Mouse (Mus musculus) cerebellum, postnatal 14 days (tissue): ENCODE results near the gene Sh3gl1.

Experiments used
- DNase-seq, 2 experiments: peaks; one replicate each; pipeline ENCODE4 v3.0.0; 2021; ENCODE audit warnings: mixed read lengths in 2 of 2

Gene Sh3gl1

DNA sequence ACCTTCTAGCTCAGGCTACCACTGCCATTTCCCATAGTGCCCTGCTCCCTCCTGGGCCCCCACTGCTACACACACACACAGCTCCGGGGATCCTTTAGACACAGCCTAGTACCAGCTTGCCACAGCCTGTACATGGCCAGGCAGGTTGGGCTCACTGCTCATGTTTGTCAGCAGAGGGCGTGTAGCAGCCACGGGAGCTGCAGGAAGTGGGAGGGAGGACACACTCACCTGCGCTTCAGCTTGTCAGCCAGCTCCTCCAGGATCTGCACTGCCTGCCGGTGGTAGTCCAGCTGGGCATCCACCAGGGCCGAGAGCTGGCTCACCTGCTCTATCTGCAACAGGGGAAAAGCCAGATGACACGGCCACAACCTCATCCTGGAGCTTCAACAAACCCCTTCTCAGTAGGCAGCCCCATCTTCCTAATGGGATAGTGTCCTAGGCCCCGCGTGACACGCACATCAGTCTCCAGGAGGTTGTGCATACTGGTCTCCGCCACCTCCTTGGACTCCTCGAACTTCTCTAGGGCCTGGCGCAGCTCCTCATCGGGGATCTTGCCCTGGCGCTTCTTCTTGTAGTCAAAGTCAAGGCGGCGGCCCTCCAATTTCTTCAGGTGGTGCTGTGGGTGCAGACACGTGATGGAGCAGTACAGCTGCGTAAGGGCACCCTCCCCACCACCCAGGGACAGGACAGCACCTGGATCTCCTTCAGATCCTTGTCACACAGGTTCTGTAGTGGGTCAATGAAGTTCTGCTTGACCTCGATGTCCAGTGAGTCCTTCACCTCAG, 17.9 kb downstream of the Sh3gl1 start:
- peak; percentile 86 to 89 for DNase-seq

GRCm38 (mm10) chr17:56017848-56018247, 18.6 kb downstream of the Sh3gl1 start:
- DNase-seq, result peak in 1 of 2 experiments; percentile 34

DNA sequence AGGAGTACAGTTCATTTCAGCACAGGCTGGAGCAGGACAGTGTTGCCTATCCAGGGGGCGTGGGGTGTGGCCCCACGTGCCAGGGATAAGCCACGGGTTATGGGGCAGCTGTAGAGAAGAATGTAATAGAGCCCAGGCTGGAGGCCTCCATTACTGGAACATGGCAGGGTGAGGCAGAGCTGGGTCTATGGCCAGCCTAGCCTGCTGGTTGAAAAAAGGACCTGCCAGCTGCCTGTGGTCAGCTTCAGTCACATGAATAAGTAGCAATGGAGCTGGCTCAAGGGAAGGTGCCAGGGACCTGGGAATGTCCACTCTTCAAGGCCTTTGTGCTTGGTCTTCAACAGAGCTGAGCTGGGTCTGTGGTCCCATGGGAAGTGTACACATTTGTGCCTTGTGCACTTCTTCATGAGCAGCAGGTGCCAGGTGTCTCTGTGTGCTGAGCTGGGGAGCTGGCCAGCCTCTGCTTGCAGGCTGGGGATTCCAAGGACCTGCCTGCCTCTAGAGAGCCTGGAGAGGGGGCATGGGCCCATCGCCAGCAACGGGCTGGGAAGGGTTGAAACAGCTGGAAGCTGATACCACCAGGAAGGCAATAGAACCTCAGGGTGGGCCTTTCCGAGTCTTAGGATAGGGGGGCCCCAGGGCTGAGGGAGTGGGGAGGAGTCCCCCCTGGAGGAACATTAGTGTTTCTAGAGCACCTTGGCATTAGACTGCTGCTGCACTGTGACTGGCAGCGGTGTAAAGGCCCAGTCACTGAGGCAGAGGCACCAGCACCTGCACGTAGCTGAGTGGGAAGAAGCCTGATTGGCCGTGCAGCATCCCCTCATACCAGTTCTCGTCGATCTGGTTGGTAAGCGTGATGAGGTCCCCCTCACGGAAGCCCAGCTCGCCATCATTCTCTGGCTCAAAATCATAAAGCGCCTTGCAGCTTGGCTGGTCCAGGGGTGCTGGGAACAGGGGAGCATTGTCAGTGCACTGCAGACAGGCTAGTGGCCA, 19.3 kb downstream of the Sh3gl1 start:
- peak; percentile 57 to 60 for DNase-seq

- DNase-seq, result no peak
Measured at GRCm38 (mm10) chr17:56016382-56016781, 20.1 kb downstream of the Sh3gl1 start.

- no peak for DNase-seq
Measured at GRCm38 (mm10) chr17:56015293-56015692, 21.1 kb downstream of the Sh3gl1 start.

DNA sequence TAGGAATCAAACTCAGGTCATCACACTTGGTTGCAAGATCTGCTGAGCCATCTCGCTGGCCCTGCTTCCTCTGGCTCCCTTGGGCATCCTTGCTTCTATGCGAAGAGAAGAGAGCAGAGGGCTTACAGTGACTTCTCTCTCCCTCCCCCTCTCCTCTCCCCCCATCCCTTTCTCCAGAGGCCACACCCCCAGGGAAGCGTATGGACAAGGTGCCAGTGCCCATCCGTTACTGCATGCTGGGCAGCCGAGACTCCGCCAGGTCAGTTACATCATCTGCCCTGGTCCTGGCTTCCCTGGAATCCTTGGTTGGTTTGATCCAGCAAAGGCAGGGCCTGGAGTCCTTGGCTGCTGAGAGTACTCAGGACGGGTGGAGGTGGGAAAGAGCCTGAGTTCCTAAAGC, 25.0 kb downstream of the Sh3gl1 start:
- peak in 1 of 2 experiments; percentile 46 for DNase-seq

GRCm38 (mm10) chr17:56010681-56011080, 25.8 kb downstream of the Sh3gl1 start:
- peak; percentile 84 to 92 for DNase-seq

GRCm38 (mm10) chr17:56010255-56010654, 26.2 kb downstream of the Sh3gl1 start:
- DNase-seq, result peak in 1 of 2 experiments; percentile 35

GRCm38 (mm10) chr17:56009962-56010240, 26.5 kb downstream of the Sh3gl1 start:
- no peak for DNase-seq

DNA sequence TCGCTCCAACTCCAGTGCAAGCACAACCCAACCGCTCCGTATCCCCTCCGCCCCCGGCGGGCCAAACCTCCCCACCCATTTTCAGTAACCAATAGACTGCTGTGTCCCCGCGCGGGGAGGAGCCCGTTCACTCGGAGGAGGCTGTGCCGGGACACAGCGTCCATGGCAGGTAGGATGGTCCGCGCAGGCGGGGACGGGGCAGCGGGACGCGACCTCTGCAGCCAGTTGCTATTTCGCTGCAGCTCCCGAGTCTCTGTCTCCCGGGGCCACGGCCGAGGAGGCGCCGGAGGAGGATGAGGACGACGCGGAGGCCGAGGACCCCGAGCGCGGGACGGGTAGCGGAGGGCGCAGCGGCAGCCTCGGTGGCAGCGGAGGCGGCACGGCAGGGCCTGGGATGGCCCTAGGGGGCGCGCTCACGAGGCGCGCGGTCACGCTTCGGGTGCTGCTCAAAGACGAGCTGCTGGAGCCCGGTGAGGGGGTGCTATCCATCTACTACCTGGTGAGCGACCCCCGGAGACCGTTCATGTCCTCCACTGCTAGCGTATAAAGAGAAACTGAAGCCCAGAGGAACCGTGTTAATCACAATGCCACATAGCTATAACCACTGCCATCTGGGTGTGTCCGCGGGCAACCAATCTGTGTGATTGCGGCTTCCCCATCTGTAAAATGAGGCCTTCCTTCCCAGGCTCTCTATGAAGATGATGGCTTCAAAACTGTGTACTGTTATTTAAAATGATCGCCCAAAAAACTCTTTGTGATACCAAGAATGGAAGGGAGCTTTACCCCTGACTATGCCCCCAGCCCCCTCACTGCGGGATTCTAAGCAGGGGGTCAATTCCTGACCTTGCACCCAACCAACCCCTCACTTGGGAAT, 27.1 kb downstream of the Sh3gl1 start:
- DNase-seq, result peak; percentile 93 to 94

DNA sequence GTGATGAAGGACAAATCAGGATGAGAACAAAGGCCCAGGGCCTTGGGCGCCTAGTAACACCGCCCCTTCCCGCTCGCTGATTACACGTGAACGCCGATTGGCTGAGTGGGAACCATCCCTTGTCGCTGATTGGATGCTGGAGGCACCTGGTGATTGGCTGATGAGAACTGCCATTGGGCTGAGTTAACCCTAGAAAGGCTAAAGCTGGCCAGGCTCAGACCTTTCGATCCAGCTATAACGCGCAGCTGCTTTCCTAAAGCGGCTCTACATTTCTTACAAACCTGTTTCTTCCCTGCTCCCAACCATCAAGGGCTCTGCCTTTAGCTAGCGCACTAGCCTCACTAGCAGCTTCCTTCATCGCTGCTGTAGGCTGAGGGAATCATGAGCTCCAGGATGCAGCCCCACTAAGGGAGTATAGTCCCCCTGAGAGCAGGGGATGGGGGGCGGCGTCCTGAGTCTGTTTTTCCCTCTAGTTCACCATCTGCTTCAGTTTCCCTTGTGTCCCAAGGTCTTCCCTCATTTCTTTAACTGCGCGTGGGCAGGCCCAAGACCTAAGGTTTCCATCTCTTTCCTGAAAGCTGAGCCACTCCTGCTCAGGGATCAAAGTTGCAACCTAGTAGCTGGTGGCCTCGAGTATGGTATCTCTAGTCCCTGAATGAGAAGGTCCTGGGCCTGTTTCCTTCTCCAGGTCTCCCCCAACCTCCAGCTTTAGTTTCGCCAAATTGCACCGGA, 27.9 kb downstream of the Sh3gl1 start:
- peak; percentile 93 to 94 for DNase-seq

- DNase-seq, result peak in 1 of 2 experiments; percentile 40
Measured at GRCm38 (mm10) chr17:56007444-56008355, 28.7 kb downstream of the Sh3gl1 start.

- peak; percentile 40 to 52 for DNase-seq
Measured at GRCm38 (mm10) chr17:56006956-56007355, 29.5 kb downstream of the Sh3gl1 start.

- DNase-seq, result peak; percentile 51 to 52
Measured at GRCm38 (mm10) chr17:56005415-56006061, 30.9 kb downstream of the Sh3gl1 start, which contains the start of the genes Stap2 and Mpnd. TSS of gene Stap2 (minus strand) at chr17:56005584. TSS of gene Mpnd (plus strand) at chr17:56005711.

- DNase-seq, result peak in 1 of 2 experiments; percentile 60
Measured at GRCm38 (mm10) chr17:56003000-56003399, 33.4 kb downstream of the Sh3gl1 start.

DNA sequence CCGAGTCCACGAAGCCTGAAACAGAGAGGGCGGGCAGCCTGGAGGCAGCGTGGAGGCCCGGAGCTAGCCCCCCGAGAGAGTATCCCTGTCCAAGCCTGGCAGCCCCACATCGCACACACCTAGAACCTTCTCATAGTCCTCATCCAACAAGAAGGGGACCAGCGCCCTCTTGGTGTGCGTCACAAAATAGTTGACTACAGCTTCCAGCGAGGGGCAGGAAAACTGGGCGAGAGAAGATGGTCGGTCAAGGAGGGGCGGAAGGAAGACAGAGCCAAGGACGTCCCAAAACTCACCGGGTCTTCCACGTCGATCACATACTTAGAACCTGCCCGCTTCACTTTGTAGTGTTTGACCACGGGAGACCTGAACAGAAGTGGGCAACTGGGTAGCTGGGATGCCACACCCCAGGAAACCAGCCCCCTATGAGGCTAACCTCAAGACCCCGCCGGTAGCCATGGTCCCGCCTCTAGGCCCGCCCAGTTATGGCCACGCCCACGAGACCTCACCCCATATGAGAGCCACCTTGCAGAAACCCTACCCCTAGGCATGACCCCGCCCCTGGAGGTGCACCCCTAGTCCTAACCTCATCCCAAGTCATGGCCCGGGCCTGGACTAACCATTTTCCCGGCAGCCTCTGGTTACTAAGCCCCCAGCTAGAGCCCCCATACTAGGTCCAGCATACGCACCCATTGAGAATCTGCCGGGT, 36.5 kb downstream of the Sh3gl1 start:
- DNase-seq, result no peak

DNA sequence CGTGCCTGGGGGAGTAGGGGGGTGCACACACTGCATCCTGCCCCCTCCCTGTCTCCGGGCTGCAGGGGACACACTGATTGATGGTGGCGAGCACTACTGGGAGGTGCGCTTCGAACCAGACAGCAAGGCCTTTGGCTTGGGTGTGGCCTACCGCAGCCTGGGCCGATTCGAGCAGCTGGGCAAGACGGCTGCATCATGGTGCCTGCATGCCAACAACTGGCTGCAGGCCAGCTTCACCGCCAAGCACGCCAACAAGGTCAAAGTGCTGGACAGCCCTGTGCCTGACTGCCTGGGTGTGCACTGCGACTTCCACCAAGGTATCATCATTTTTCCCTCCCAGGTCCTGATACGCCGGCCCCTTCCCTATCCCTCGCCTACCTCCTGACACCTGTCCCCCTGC, 40.4 kb downstream of the Sh3gl1 start:
- DNase-seq, result no peak

DNA sequence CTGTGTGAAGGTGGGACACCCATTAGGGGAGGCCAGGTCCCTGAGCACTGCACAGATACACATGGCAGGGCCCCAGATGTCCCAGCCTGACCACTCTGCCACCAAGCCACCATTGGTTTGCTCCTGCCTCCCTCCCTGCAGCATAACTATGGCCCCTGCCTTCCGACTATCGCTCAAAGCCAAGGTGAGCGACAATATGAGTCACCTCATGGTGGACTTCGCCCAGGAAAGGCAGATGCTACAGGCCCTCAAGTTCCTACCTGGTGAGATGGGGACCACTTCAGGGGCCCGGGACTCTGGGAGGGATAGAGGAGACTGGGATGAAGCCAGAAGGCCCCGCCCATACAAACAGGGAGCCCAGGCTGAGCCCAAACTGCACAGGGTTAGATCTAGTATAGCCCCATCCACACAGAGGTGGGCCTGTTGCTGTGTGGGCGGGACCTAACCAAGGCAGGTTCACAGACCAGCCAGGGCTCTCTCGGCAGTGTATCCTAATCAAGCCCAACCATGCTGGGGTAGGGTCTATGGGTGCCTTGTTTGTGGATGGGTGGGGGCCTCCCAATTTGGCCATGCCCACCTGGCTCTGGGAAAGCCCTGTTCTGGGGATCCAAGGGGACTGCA, 46.0 kb downstream of the Sh3gl1 start:
- DNase-seq, result no peak
